ENCODE assay signal across 9 mouse cellular contexts in the genomic region with DNA sequence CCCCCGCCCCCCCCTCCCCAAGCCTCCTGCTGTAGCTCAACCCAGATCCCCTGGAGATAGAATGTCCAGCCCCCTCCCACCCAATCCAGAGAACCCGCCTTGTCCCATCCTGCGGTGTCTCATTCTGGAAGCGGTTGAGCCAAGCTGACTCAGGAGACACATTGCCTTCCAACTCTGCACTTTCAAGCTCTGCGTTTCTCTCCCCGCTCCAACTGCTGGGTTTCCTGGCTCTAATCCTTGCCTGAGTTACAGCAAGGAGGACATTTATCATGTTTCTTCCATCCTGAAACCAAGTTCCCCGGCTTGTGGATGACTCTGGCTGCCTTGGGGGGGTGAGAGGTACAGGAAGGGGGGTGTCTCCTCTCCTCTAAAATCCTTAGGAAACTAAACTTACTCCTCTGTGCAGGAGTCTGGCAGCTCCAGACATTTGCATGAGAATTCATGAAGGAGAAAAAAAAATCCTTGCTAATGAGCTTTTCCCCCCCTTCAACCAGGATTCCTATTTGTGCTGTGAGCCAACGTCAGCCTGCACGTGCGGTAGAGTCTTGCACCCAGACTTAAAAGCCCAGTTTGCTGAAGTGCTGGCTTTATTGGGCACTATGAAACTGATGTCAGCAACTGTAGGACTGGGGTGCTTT. TPM values are rescaled to one million over a fixed set of nuclear protein-coding genes. Genes with fewer than 3 reads are reported as not detected.
A peak's percentile ranks its signal among the peaks of the same experiment; 100 is the strongest.
DNase-seq lines count a peak whose midpoint lies in the region; ATAC-seq lines count a peak whose summit lies in the region.
"Had no signal": no experiment of that assay in that cellular context is flagged by ENCODE, and none has a peak within 500 bp of the region (broad histone marks: within the 10 kb centered on the region; RNA-seq: fewer than 3 reads in every experiment).

No protein-coding gene starts in this region.

- H3K4me1 ChIP-seq in lung, embryonic 15.5 days, result peaks cover 38% of the 10 kb centered on the region
- H3K4me1 ChIP-seq in hindbrain, embryonic 16.5 days (ENCODE audit: control insufficient read depth, insufficient read depth, low read depth, low read length), result peaks cover 14% of the 10 kb centered on the region; the same call in 1 of the 2 replicates
- peaks cover 14% of the 10 kb centered on the region for H3K4me1 ChIP-seq in stomach, embryonic 15.5 days
- H3K4me1 ChIP-seq: liver, embryonic 15.5 days had no signal

- 18% methylated on average over 9 of the region's 10 CpGs for WGBS in lung, embryonic 15.5 days
- WGBS in hindbrain, embryonic 16.5 days, result 5% methylated on average over 9 of the region's 10 CpGs
- WGBS in stomach, embryonic 15.5 days, result 8% methylated on average over 10 of the region's 10 CpGs

- no peaks in the 10 kb centered on the region for H3K9me3 ChIP-seq in lung, embryonic 15.5 days
- H3K9me3 ChIP-seq in hindbrain, embryonic 16.5 days (ENCODE audit: control insufficient read depth, low read length), result no peaks in the 10 kb centered on the region
- no peaks in the 10 kb centered on the region for H3K9me3 ChIP-seq in stomach, embryonic 15.5 days
- H3K9me3 ChIP-seq: liver, embryonic 15.5 days had no signal

- H3K27ac ChIP-seq in lung, embryonic 15.5 days, result peak overlapping the region; percentile 41; the same call in 1 of the 2 replicates
- H3K27ac ChIP-seq in hindbrain, embryonic 16.5 days (ENCODE audit: low read depth, low read length), result no peak overlapping the region
- peak overlapping the region; percentile 61 for H3K27ac ChIP-seq in stomach, embryonic 15.5 days
- H3K27ac ChIP-seq: liver, embryonic 15.5 days had no signal

- ATAC-seq in lung, embryonic 15.5 days (ENCODE audit: borderline replicate concordance, extremely low read depth, low FRiP score, low TSS enrichment), result no peak
- ATAC-seq in hindbrain, embryonic 16.5 days, result 0 out of 2 replicates have a peak, but pooled peaks have one; percentile 48
- ATAC-seq in stomach, embryonic 15.5 days (ENCODE audit: insufficient read depth, low FRiP score, low read depth), result peak; percentile 72; the same call in 1 of the 2 replicates

- no peak overlapping the region for H3K4me3 ChIP-seq in lung, embryonic 15.5 days
- H3K4me3 ChIP-seq in hindbrain, embryonic 16.5 days (ENCODE audit: low read length), result peak overlapping the region; percentile 9; the same call in 1 of the 2 replicates
- no peak overlapping the region for H3K4me3 ChIP-seq in stomach, embryonic 15.5 days (replicated peaks)
- H3K4me3 ChIP-seq: liver, embryonic 15.5 days had no signal

- H3K4me2 ChIP-seq in lung, embryonic 15.5 days, result no peak overlapping the region
- peak overlapping the region; percentile 40 for H3K4me2 ChIP-seq in hindbrain, embryonic 16.5 days (ENCODE audit: low read length)
- peak overlapping the region; percentile 14; the same call in 1 of the 2 replicates for H3K4me2 ChIP-seq in stomach, embryonic 15.5 days
- H3K4me2 ChIP-seq: liver, embryonic 15.5 days had no signal

- no peaks in the 10 kb centered on the region for H3K27me3 ChIP-seq in lung, embryonic 15.5 days
- no peaks in the 10 kb centered on the region for H3K27me3 ChIP-seq in hindbrain, embryonic 16.5 days (replicated peaks; ENCODE audit: control insufficient read depth, insufficient read depth, low read length)
- H3K27me3 ChIP-seq in stomach, embryonic 15.5 days (replicated peaks), result no peaks in the 10 kb centered on the region

- DNase-seq in adrenal gland, postnatal 10 days, result peak; percentile 51
- DNase-seq in adrenal gland, adult 18-20 months (ENCODE audit: low spot score in 2 of 2), result no peak
- no peak for DNase-seq in lung, postnatal 10 days
- no peak for DNase-seq in testis, postnatal 10 days (ENCODE audit: low spot score)
- DNase-seq in MN1 (ENCODE audit: low spot score), result no peak

- H3K36me3 ChIP-seq in lung, embryonic 15.5 days, result peaks cover 23% of the 10 kb centered on the region
- H3K36me3 ChIP-seq in hindbrain, embryonic 16.5 days (ENCODE audit: control insufficient read depth, insufficient read depth, low read length), result no peaks in the 10 kb centered on the region
- 0 out of 2 replicates have a peak, but pooled peaks cover 3% of the 10 kb centered on the region for H3K36me3 ChIP-seq in stomach, embryonic 15.5 days
- H3K36me3 ChIP-seq: liver, embryonic 15.5 days had no signal

- no peak overlapping the region for H3K9ac ChIP-seq in lung, embryonic 15.5 days
- H3K9ac ChIP-seq in hindbrain, embryonic 16.5 days (ENCODE audit: low read depth, low read length), result no peak overlapping the region
- no peak overlapping the region for H3K9ac ChIP-seq in stomach, embryonic 15.5 days
- H3K9ac ChIP-seq: liver, embryonic 15.5 days had no signal

RNA-seq across cellular contexts. Expression of a gene that starts 21.2 kb away (rescaled TPM):
- total RNA-seq in adrenal gland, postnatal 10 days (2021), result 10 to 100 TPM; 33.2 to 50.3 TPM
- 10 to 100 TPM; 63.6 to 64.9 TPM for total RNA-seq in adrenal gland, adult 18-20 months (2021)
- 89.1 and 98.1 TPM in 2 replicates for polyA plus RNA-seq in lung, embryonic 15.5 days (2015; fragmentation: Nextera tagmentation; extraction: Ambion mirVana)
- 47.3 and 49.9 TPM in 2 replicates for polyA plus RNA-seq in hindbrain, embryonic 16.5 days (2015; fragmentation: Nextera tagmentation; extraction: Ambion mirVana)
- polyA plus RNA-seq in stomach, embryonic 15.5 days (2015; fragmentation: Nextera tagmentation; extraction: Ambion mirVana), result 97.9 and 122 TPM in 2 replicates
